10 mouse cellular contexts compared by ENCODE assay signal in genomic region chr1:51687484-51688223, GRCm38 (mm10).
DNase-seq lines count a peak whose midpoint lies in the region; ATAC-seq and TF ChIP-seq lines count a peak whose summit lies in the region.
"Had no signal": no experiment of that assay in that cellular context is flagged by ENCODE, and none has a peak within 500 bp of the region (broad histone marks: within the 10 kb centered on the region; RNA-seq: fewer than 3 reads in every experiment).

No protein-coding gene starts in this region.

- H3K27ac ChIP-seq in intestine, embryonic 15.5 days: no peak overlapping the region
- H3K27ac ChIP-seq in intestine, postnatal 0 days (ENCODE audit: low read depth, low read length): no peak overlapping the region
- no peak overlapping the region for H3K27ac ChIP-seq in hindbrain, embryonic 11.5 days (ENCODE audit: low read depth, low read length)
- peak overlapping the region; percentile 72 for H3K27ac ChIP-seq in midbrain, embryonic 14.5 days (replicated peaks; ENCODE audit: low read depth, low read length)
- H3K27ac ChIP-seq: kidney, postnatal 0 days had no signal

- H3K27me3 ChIP-seq in intestine, embryonic 15.5 days (replicated peaks): no peaks in the 10 kb centered on the region
- H3K27me3 ChIP-seq in intestine, postnatal 0 days (replicated peaks; ENCODE audit: control insufficient read depth, insufficient read depth, low read length): no peaks in the 10 kb centered on the region
- H3K27me3 ChIP-seq in hindbrain, embryonic 11.5 days (ENCODE audit: control insufficient read depth, insufficient read depth, low read length): no peaks in the 10 kb centered on the region
- H3K27me3 ChIP-seq in midbrain, embryonic 14.5 days (ENCODE audit: control insufficient read depth, insufficient read depth, low read length): no peaks in the 10 kb centered on the region

- H3K4me2 ChIP-seq in intestine, embryonic 15.5 days (replicated peaks): no peak overlapping the region
- no peak overlapping the region for H3K4me2 ChIP-seq in intestine, postnatal 0 days (replicated peaks; ENCODE audit: low read depth)
- no peak overlapping the region for H3K4me2 ChIP-seq in hindbrain, embryonic 11.5 days (replicated peaks; ENCODE audit: low read depth, low read length)
- peak overlapping the region; percentile 16 for H3K4me2 ChIP-seq in midbrain, embryonic 14.5 days (ENCODE audit: low read length)

- H3K9me3 ChIP-seq in intestine, embryonic 15.5 days: no peaks in the 10 kb centered on the region
- H3K9me3 ChIP-seq in intestine, postnatal 0 days (ENCODE audit: control insufficient read depth): no peaks in the 10 kb centered on the region
- no peaks in the 10 kb centered on the region for H3K9me3 ChIP-seq in hindbrain, embryonic 11.5 days (ENCODE audit: control insufficient read depth, low read length)
- no peaks in the 10 kb centered on the region for H3K9me3 ChIP-seq in midbrain, embryonic 14.5 days (ENCODE audit: control insufficient read depth, low read length)

- WGBS in intestine, embryonic 15.5 days: 41% methylated on average over 7 of the region's 7 CpGs
- 38% methylated on average over 7 of the region's 7 CpGs for WGBS in intestine, postnatal 0 days
- WGBS in hindbrain, embryonic 11.5 days: 43% methylated on average over 7 of the region's 7 CpGs
- WGBS in midbrain, embryonic 14.5 days: 28% methylated on average over 7 of the region's 7 CpGs

- H3K36me3 ChIP-seq in intestine, embryonic 15.5 days: no peaks in the 10 kb centered on the region
- no peaks in the 10 kb centered on the region for H3K36me3 ChIP-seq in intestine, postnatal 0 days (ENCODE audit: control insufficient read depth, insufficient read depth)
- no peaks in the 10 kb centered on the region for H3K36me3 ChIP-seq in hindbrain, embryonic 11.5 days (ENCODE audit: control insufficient read depth, insufficient read depth, low read length)
- H3K36me3 ChIP-seq in midbrain, embryonic 14.5 days (ENCODE audit: control insufficient read depth, insufficient read depth, low read length): no peaks in the 10 kb centered on the region

- peak; percentile 67 for DNase-seq in brain, embryonic 18.5 days (ENCODE audit: low read depth, low spot score)
- peak; percentile 18 for DNase-seq in hindbrain, embryonic 11.5 days (ENCODE audit: low spot score)
- DNase-seq in midbrain, embryonic 14.5 days: peak; percentile 82
- no peak for DNase-seq in thymus, postnatal 10 days (ENCODE audit: low spot score in 2 of 2)
- DNase-seq: gastrocnemius, postnatal 14 days had no signal

- no peaks in the 10 kb centered on the region for H3K4me1 ChIP-seq in intestine, embryonic 15.5 days (replicated peaks)
- H3K4me1 ChIP-seq in intestine, postnatal 0 days (replicated peaks; ENCODE audit: control insufficient read depth, insufficient read depth, low read length): no peaks in the 10 kb centered on the region
- no peaks in the 10 kb centered on the region; the same call in 1 of the 2 replicates for H3K4me1 ChIP-seq in hindbrain, embryonic 11.5 days (replicated peaks; ENCODE audit: control insufficient read depth, insufficient read depth, low read length)
- H3K4me1 ChIP-seq in midbrain, embryonic 14.5 days (ENCODE audit: control insufficient read depth, insufficient read depth, low read length): peaks cover 16% of the 10 kb centered on the region; the same call in 1 of the 2 replicates

- no peak overlapping the region for H3K4me3 ChIP-seq in intestine, embryonic 15.5 days (replicated peaks)
- H3K4me3 ChIP-seq in intestine, postnatal 0 days (ENCODE audit: low read depth, low read length): no peak overlapping the region
- H3K4me3 ChIP-seq in hindbrain, embryonic 11.5 days (ENCODE audit: low read depth, low read length): no peak overlapping the region
- no peak overlapping the region for H3K4me3 ChIP-seq in midbrain, embryonic 14.5 days (replicated peaks; ENCODE audit: low read depth, low read length)

- TF ChIP-seq CTCF in intestine, postnatal 0 days (IDR thresholded peaks at IDR 0.05; ENCODE audit: low read depth): no peak

- ATAC-seq in intestine, embryonic 15.5 days: 0 out of 2 replicates have a peak, but pooled peaks have one; percentile 51
- no peak for ATAC-seq in intestine, postnatal 0 days
- ATAC-seq in hindbrain, embryonic 11.5 days (ENCODE audit: low FRiP score): peak; percentile 54; the same call in 1 of the 2 replicates
- peak; percentile 79 for ATAC-seq in midbrain, embryonic 14.5 days (ENCODE audit: low FRiP score, low TSS enrichment)
- no peak for ATAC-seq in activated CD4-positive, CD25-positive, alpha-beta regulatory T cell, adult 4 months
- no peak for ATAC-seq in granulocyte monocyte progenitor cell, adult 5-6 weeks (replicated peaks; ENCODE audit: poor library complexity, severe bottlenecking)

- H3K9ac ChIP-seq in intestine, embryonic 15.5 days: no peak overlapping the region
- no peak overlapping the region for H3K9ac ChIP-seq in intestine, postnatal 0 days (ENCODE audit: low read depth, low read length)
- no peak overlapping the region for H3K9ac ChIP-seq in hindbrain, embryonic 11.5 days (ENCODE audit: low read depth, low read length)
- H3K9ac ChIP-seq in midbrain, embryonic 14.5 days (replicated peaks; ENCODE audit: low read length): peak overlapping the region; percentile 7; the same call in 1 of the 2 replicates

Comparison
In these comparisons a context has a peak if more than half of its experiments do, and no peak if none do; other contexts are left out.
1. ATAC-seq: peak in intestine, embryonic 15.5 days (single experiment), hindbrain, embryonic 11.5 days (single experiment) and midbrain, embryonic 14.5 days (single experiment); none in intestine, postnatal 0 days (single experiment), activated CD4-positive, CD25-positive, alpha-beta regulatory T cell, adult 4 months (single experiment) and granulocyte monocyte progenitor cell, adult 5-6 weeks (single experiment).
2. DNase-seq: peak in brain, embryonic 18.5 days (single experiment), hindbrain, embryonic 11.5 days (single experiment) and midbrain, embryonic 14.5 days (single experiment); none in thymus, postnatal 10 days (0 of 2).